Mouse (Mus musculus): ENCODE results near the gene Eif4e3. TPM values are rescaled to one million over a fixed set of nuclear protein-coding genes. Genes with fewer than 3 reads are reported as not detected.

The Eif4e3 gene
- polyA plus RNA-seq, 1 experiment: 1.00 TPM

DNA sequence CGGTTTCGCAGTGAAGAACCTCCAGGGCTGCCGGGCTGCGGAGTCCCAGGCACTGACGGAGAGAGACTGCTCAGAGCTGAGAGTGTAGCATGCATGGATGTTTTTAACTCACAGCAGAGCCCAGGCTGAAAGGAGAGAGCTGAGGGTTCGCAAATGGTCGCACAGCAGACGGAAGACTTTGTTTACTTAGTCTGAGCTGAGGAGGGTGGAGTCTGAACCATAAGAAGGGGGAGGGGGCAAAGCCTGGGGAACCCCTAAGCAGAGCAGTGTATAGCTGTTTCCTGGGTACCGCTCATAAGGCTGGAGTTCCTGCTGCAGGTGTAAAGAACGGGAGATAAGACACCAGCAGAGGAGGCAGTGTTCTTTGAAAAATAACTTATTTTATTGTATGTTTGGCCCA lies 20.2 kb downstream of the Eif4e3 start:
- Histone ChIP-seq H3K36me3 (replicated peaks; ENCODE audit: low read length) (peaks cover 2% of the 10 kb centered on the region), H3K9me3 (no peaks in the 10 kb centered on the region), H3K27me3 (replicated peaks) (no peaks in the 10 kb centered on the region), H3K4me3 (replicated peaks) (no peak overlapping the region), H3K4me1 (peaks cover 2% of the 10 kb centered on the region; the same call in 1 of the 2 replicates)
- TF ChIP-seq GATA1 (IDR thresholded peaks at IDR 0.05; ENCODE audit: borderline replicate concordance, low read length) (no peak), FLI1 (IDR thresholded peaks at IDR 0.05; ENCODE audit: low read length) (no peak)

DNA sequence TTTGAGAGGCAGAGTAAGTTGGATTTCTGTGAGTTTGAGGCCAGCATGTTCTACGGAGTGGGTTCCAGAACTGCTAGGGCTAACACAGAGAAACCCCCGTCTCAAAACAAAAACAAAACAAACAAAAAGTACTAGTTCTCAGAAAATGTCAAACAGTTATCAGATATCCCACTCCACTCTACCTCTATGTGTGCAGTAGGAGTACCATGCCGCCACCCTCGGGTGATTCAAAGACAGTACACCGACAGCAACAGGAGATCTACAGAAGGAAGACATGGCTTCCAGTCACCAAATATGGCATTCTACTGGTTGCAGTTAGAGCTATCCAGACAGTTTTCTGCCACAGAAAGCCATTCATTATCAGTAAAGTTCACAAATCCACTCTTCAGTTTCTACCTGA lies 21.7 kb downstream of the Eif4e3 start:
- Histone ChIP-seq H3K4me3 (replicated peaks) (no peak overlapping the region), H3K4me1 (peaks cover 2% of the 10 kb centered on the region; the same call in 1 of the 2 replicates), H3K27me3 (replicated peaks) (no peaks in the 10 kb centered on the region), H3K36me3 (replicated peaks; ENCODE audit: low read length) (peaks cover 6% of the 10 kb centered on the region), H3K9me3 (no peaks in the 10 kb centered on the region)
- no peak for TF ChIP-seq FLI1 (IDR thresholded peaks at IDR 0.05; ENCODE audit: low read length)
- TF ChIP-seq GATA1 (IDR thresholded peaks at IDR 0.05; ENCODE audit: borderline replicate concordance, low read length): no peak

GRCm38 (mm10) chr6:99644386-99644785 lies 22.2 kb downstream of the Eif4e3 start:
- peaks cover 2% of the 10 kb centered on the region; the same call in 1 of the 2 replicates for H3K4me1 ChIP-seq
- peaks cover 7% of the 10 kb centered on the region for H3K36me3 ChIP-seq (replicated peaks; ENCODE audit: low read length)
- H3K9me3 ChIP-seq: no peaks in the 10 kb centered on the region
- no peak for TF ChIP-seq FLI1 (IDR thresholded peaks at IDR 0.05; ENCODE audit: low read length)
- no peak for TF ChIP-seq GATA1 (IDR thresholded peaks at IDR 0.05; ENCODE audit: borderline replicate concordance, low read length)
- H3K27me3 ChIP-seq (replicated peaks): no peaks in the 10 kb centered on the region
- no peak overlapping the region for H3K4me3 ChIP-seq (replicated peaks)

- no peak overlapping the region for H3K4me3 ChIP-seq (replicated peaks)
- H3K36me3 ChIP-seq (replicated peaks; ENCODE audit: low read length): peaks cover 14% of the 10 kb centered on the region
- peaks cover 2% of the 10 kb centered on the region; the same call in 1 of the 2 replicates for H3K4me1 ChIP-seq
- H3K9me3 ChIP-seq: no peaks in the 10 kb centered on the region
- H3K27me3 ChIP-seq (replicated peaks): no peaks in the 10 kb centered on the region
- TF ChIP-seq FLI1 (IDR thresholded peaks at IDR 0.05; ENCODE audit: low read length): no peak
- TF ChIP-seq GATA1 (IDR thresholded peaks at IDR 0.05; ENCODE audit: borderline replicate concordance, low read length): no peak
Measured at GRCm38 (mm10) chr6:99643439-99644199, 23.0 kb downstream of the Eif4e3 start.

DNA sequence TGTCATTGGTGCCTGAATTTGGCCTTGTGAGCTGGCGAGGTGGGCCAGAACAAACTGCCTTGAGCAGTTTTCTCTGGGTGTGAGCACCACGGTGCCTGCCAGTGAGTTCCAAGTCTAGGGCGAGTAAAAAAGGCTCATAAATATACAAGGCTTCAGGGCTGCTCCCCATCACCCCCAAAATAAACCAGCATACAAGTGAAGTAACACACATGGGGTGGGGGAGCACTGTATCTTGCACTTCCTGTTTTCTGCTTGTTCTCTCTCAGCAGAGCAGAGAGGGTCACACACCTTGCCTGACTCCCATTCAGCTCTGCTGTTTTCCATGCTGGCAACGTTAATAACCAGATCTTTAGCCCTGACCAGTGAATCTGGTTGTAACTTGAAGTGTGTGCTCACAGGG lies 29.1 kb downstream of the Eif4e3 start:
- Histone ChIP-seq H3K4me3 (replicated peaks) (no peak overlapping the region), H3K36me3 (replicated peaks; ENCODE audit: low read length) (peaks cover 17% of the 10 kb centered on the region), H3K27me3 (replicated peaks) (peaks cover 4% of the 10 kb centered on the region), H3K9me3 (no peaks in the 10 kb centered on the region), H3K4me1 (no peaks in the 10 kb centered on the region)
- TF ChIP-seq FLI1 (IDR thresholded peaks at IDR 0.05; ENCODE audit: low read length): no peak
- no peak for TF ChIP-seq GATA1 (IDR thresholded peaks at IDR 0.05; ENCODE audit: borderline replicate concordance, low read length)

DNA sequence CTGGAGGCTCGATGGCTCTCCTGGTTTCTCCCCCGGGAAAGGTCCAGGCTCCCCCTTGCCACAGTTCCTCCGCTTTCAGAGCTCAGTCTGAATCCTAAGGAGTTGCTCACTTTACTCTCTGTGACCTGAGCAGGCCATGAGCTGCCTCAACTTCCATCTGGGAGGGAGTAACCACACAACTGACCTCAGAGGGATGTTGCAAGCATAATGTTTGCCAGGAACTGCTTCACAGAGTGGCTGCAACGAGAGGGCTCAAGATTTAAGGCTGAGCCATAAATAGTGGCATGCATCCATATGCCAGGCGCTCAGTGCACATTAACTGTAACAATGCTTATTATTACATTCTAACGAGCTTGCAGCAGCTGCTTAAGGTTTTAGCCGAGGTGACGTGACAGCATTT lies 29.8 kb downstream of the Eif4e3 start:
- peaks cover 22% of the 10 kb centered on the region for H3K36me3 ChIP-seq (replicated peaks; ENCODE audit: low read length)
- no peak overlapping the region for H3K4me3 ChIP-seq (replicated peaks)
- TF ChIP-seq FLI1 (IDR thresholded peaks at IDR 0.05; ENCODE audit: low read length): no peak
- TF ChIP-seq GATA1 (IDR thresholded peaks at IDR 0.05; ENCODE audit: borderline replicate concordance, low read length): no peak
- H3K9me3 ChIP-seq: no peaks in the 10 kb centered on the region
- peaks cover 4% of the 10 kb centered on the region for H3K27me3 ChIP-seq (replicated peaks)
- no peaks in the 10 kb centered on the region for H3K4me1 ChIP-seq

GRCm38 (mm10) chr6:99636121-99636520 lies 30.4 kb downstream of the Eif4e3 start:
- H3K36me3 ChIP-seq (replicated peaks; ENCODE audit: low read length): peaks cover 27% of the 10 kb centered on the region
- TF ChIP-seq FLI1 (IDR thresholded peaks at IDR 0.05; ENCODE audit: low read length) (no peak), GATA1 (IDR thresholded peaks at IDR 0.05; ENCODE audit: borderline replicate concordance, low read length) (no peak)
- no peaks in the 10 kb centered on the region for H3K4me1 ChIP-seq
- peaks cover 4% of the 10 kb centered on the region for H3K27me3 ChIP-seq (replicated peaks)
- H3K4me3 ChIP-seq (replicated peaks): no peak overlapping the region
- H3K9me3 ChIP-seq: no peaks in the 10 kb centered on the region

- Histone ChIP-seq H3K27me3 (replicated peaks) (peaks cover 4% of the 10 kb centered on the region), H3K4me1 (no peaks in the 10 kb centered on the region), H3K36me3 (replicated peaks; ENCODE audit: low read length) (peaks cover 26% of the 10 kb centered on the region), H3K4me3 (replicated peaks) (no peak overlapping the region), H3K9me3 (no peaks in the 10 kb centered on the region)
- TF ChIP-seq GATA1 (IDR thresholded peaks at IDR 0.05; ENCODE audit: borderline replicate concordance, low read length) (no peak), FLI1 (IDR thresholded peaks at IDR 0.05; ENCODE audit: low read length) (no peak)
Measured at GRCm38 (mm10) chr6:99632121-99632980, 34.2 kb downstream of the Eif4e3 start.

DNA sequence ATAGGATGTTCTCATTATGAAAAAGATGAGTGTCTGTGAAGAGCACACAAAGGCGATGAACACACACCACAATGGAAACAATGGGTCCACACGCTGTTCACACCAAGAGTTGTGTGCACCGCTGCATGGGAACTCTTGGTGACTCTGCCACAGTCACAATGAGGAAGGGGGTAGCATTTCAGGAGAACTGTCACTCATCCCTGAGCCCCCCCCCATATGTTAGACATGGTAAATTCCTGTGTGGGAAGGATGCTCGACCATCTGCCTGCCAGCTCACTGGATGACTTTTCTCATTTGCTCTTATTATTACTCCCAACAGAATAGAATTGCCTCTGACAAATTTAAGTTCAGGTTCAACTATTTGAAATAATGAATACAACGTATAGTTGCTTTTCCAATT lies 34.9 kb downstream of the Eif4e3 start:
- H3K4me3 ChIP-seq (replicated peaks): no peak overlapping the region
- no peaks in the 10 kb centered on the region for H3K4me1 ChIP-seq
- peaks cover 4% of the 10 kb centered on the region for H3K27me3 ChIP-seq (replicated peaks)
- no peaks in the 10 kb centered on the region for H3K9me3 ChIP-seq
- peaks cover 26% of the 10 kb centered on the region for H3K36me3 ChIP-seq (replicated peaks; ENCODE audit: low read length)
- no peak for TF ChIP-seq GATA1 (IDR thresholded peaks at IDR 0.05; ENCODE audit: borderline replicate concordance, low read length)
- no peak for TF ChIP-seq FLI1 (IDR thresholded peaks at IDR 0.05; ENCODE audit: low read length)

Measured in megakaryocyte, embryonic 14.5 days (primary cell).